Mouse (Mus musculus) cerebral cortex, adult 2 months (tissue): ENCODE data around the gene Jag2.

Experiments used
- WGBS: fragments of 180-500 bp; shearing (Covaris S2); methylation state at CpG from one replicate; pipeline ENCODE4 v1.1.7; 2018; 5-methylcytosine and 5-hydroxymethylcytosine counted together

Jag2 gene

DNA sequence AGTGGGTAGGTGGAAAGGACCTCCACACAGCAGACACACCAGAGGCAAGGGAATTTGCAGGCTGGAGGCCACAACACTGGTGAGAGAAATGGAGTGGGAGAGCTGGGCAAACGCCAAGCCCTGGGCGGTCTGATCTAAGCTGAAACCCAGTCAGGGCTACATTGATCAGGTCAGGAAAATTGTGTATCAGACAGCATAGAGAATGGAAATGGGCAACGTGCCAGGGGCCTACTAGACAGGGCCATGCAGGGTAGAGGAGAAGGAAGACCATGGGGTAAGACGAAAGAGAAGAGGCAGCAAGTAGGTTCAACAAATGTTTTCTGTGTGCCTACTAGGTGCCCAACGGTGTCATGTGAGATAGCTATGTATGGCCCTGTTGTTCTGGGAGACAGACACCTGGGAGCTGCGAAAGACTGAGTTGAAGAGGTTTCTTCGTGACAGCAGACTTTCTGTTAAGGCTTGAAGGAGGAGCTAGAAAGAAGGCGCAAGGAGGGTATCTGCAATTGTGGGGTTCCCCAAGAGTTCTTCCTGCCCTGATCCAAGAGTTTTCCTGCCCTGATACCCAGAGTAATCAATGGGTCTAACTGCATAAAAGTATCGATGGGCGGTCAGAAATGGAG lies 11.7 kb upstream of the Jag2 start:
- WGBS, result 38% methylated on average over 10 of the region's 10 CpGs

- 79% methylated on average over 9 of the region's 9 CpGs for WGBS
Observed at GRCm38 (mm10) chr12:112940710-112941109, 11.1 kb upstream of the Jag2 start.

GRCm38 (mm10) chr12:112940238-112940637 lies 10.7 kb upstream of the Jag2 start:
- 78% methylated on average over 4 of the region's 4 CpGs for WGBS

DNA sequence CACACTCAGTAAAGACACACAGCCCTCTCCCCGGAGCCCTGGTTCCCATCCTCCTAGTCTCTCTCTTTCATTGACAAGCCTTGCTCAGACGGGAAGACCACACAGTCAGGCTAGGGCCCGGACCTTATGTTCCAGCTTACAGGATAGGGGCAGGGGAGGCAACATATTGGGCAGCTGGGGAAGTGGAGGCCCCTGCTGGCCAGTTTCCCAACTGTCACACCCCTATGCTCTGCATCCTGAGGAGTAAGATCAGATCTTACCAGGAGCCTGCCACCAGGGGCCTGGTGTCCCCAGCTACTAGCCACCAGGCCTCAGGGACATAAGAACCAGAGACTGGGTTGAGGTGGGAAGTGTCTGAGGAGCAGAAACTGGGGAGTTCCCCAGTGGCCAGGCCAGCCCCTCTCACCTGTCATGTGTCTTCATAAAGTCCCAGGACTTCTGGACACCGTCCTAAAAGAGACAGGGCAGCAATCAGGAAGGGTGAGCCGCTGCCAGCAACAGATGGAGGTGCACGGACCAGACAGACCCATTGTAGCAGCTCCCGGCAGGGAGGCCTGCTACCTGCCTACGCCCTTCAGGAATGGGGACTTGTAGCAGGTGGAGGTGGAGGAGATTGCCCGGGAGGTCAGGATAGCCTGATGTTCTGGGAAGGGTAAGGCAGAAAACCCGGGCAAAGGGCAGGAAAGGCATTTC lies 9.4 kb upstream of the Jag2 start:
- 80% methylated on average over 10 of the region's 10 CpGs for WGBS

DNA sequence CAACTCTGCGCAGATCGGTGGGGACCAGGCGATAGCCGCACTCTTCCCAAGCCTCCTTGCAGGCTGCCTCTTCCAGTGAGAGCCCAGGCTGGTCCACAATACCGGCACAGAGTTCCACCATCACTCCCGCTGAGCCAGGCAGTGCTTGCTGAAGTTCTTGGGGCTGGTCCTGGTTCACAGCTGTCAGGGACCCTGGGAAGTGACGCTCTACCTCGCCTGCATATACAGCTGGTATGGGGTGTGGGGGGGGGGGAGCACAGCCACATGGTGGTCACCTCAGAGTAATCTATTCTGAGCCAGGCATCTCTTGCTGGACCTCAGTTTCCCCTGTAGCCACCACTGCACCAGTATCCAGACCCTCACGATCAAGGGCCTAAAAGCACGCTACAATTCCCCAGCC lies 8.8 kb upstream of the Jag2 start:
- WGBS, result 88% methylated on average over 10 of the region's 10 CpGs

- 54% methylated on average over 9 of the region's 9 CpGs for WGBS
Observed at GRCm38 (mm10) chr12:112937906-112938305, 8.3 kb upstream of the Jag2 start.

GRCm38 (mm10) chr12:112932647-112933046 lies 3.1 kb upstream of the Jag2 start:
- 67% methylated on average over 7 of the region's 7 CpGs for WGBS

GRCm38 (mm10) chr12:112928401-112929241 lies 955 bp downstream of the Jag2 start:
- under 1% methylated on average over 124 of the region's 124 CpGs for WGBS

DNA sequence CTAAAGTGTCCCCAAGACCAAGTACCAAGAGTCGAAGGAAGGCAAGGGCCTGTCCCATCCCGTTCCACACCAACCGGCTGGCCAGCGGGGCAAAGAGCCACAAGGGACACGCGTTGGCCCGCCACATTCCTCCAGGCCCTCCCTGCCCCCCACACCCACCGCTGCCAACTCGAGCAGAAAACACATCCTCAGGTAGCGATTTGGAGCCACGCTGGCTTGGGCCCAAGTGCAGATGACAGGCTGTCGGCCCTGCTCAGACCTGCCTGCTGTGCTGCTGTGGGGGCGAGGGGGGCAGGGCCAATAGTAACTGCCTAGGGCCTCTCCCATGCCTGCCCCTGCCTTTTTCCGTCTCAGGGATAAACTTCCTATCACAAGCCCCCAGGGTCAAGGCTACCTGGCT lies 2.3 kb downstream of the Jag2 start:
- WGBS, result 66% methylated on average over 14 of the region's 14 CpGs

DNA sequence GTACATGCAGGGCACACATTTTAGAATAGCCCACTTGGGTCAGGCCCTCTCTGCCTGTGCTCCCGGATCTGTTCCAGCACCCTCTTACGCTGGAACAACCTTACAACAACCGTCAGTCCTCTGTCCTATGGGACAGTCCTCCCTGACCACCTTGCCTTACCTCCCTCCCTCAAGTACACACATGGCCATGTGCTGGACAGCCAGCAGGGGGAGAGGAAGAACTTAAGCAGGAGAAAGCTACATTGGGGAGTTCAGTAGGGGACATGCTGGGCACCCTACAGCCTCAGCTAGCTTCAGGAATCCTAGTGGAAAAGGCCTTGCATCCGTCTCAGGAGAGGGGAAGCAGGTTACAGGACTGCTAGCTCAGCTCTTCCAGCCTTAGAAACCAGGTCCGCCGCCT lies 3.6 kb downstream of the Jag2 start:
- 85% methylated on average over 6 of the region's 6 CpGs for WGBS

GRCm38 (mm10) chr12:112922541-112922940 lies 7.0 kb downstream of the Jag2 start:
- WGBS, result 41% methylated on average over 3 of the region's 3 CpGs

GRCm38 (mm10) chr12:112921518-112921917 lies 8.1 kb downstream of the Jag2 start:
- 92% methylated on average over 12 of the region's 12 CpGs for WGBS

- WGBS, result 74% methylated on average over 8 of the region's 8 CpGs
Observed at GRCm38 (mm10) chr12:112917906-112918305, 11.7 kb downstream of the Jag2 start.

GRCm38 (mm10) chr12:112917486-112917885 lies 12.1 kb downstream of the Jag2 start:
- 70% methylated on average over 11 of the region's 11 CpGs for WGBS

- WGBS, result 73% methylated on average over 16 of the region's 16 CpGs
Observed at GRCm38 (mm10) chr12:112916698-112917400, 12.7 kb downstream of the Jag2 start.

- WGBS, result 65% methylated on average over 13 of the region's 13 CpGs
Observed at GRCm38 (mm10) chr12:112915587-112915986, 14.0 kb downstream of the Jag2 start.

DNA sequence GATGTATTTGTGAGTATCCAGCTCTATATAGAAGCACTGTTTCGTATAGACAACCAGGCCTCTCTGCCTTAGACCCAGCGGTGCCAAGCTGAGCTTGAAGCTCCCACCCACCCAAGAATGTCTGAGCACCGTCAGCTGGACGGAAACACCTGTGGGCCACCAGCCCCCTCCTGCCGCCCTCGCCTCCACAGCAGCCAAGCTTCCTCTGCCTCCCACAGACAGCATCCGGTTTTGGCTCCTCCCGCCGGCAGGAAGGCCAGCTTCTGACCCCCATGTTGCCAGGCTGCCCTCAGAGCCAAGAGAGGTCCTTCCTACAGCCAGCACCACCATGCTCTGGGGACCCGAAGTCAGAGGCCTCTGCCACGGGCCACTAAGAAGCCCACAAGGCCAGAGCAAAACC lies 15.0 kb downstream of the Jag2 start:
- 53% methylated on average over 11 of the region's 11 CpGs for WGBS

- 88% methylated on average over 28 of the region's 28 CpGs for WGBS
Observed at GRCm38 (mm10) chr12:112912951-112913745, 16.4 kb downstream of the Jag2 start.

- 93% methylated on average over 17 of the region's 17 CpGs for WGBS
Observed at GRCm38 (mm10) chr12:112911701-112912100, 17.9 kb downstream of the Jag2 start.

DNA sequence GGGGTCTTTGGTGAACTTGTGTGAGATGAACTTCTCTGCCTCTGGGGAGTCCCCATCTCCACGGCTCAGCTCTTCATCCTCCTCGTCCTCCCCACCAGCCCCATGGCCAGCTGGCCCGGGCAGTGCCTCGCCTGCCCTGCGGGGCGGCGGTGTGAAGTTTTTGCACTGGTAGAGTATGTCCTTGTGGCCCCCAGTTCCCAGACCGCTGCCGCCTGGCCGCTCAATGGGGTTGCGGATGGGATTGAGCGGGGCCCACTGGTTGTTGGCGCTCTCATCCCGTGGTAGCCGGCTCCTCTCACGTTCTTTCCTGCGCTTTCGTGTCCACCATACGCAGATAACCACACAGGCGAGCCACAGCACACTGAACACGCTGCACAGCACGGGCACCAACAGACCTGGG lies 20.6 kb downstream of the Jag2 start:
- 96% methylated on average over 22 of the region's 22 CpGs for WGBS

GRCm38 (mm10) chr12:112905001-112905400 lies 24.6 kb downstream of the Jag2 start:
- 87% methylated on average over 5 of the region's 5 CpGs for WGBS
